Mouse (Mus musculus): Measurements from ENCODE around the gene Gins1.

Gene Gins1

DNA sequence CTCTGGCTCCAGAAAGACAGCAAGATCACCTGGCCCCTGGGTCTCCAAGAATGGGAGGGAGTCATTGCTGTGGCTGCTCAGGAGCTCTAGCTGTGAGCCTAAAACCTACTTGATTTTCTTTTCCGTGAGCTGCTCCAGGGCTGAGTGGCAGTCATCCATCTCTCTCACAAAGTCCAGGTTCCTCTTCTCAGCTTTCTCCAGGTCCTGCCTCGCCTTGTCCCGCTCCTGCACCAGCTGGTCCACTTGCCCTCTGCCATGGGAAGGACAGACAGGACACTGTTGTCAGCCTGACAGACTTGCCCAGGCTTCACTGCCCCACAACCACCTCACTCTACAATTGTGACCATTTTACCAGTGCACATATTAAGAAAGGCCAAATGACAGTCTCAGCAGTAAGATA lies 58.0 kb downstream of the Gins1 start:
- DNase-seq: no peak

DNA sequence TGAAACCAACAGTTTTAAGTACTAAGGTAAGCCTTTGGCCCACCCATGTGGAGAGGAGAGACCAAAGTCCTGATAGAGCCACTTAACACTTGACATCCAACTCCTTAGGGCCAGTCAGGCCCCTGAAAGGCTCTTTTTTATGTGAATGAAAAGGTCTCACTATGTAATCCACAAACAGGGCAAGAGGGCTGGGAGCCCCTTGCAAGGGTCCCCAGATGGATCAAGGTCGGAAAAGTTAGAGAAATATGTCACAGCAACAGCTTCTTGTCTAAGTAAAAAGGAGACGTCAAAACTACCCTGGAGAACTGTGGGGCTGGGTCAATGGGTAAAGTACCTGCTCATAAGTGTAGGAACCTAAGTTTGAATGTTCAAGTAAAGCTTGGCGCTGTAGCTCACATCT lies 59.4 kb downstream of the Gins1 start:
- DNase-seq: no peak

DNA sequence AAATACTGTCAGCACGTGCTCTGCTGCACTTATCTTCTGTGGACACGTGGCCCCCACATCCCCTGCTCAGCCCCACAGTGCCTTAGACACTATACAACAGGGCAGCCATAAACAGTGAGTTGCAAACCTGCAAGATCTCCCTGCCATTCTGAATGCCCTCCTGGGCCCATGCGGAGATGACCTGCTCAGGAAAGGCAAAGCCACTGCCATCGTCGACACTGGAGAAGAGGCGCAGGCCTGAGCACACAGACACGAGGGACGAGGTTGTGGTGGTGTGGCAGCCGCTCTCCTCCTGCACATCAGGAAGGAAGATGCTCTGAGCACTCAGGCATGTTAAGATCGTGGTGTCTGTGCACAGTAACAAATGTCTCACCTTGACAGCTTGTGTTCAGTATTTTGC lies 60.8 kb downstream of the Gins1 start:
- DNase-seq: no peak

DNA sequence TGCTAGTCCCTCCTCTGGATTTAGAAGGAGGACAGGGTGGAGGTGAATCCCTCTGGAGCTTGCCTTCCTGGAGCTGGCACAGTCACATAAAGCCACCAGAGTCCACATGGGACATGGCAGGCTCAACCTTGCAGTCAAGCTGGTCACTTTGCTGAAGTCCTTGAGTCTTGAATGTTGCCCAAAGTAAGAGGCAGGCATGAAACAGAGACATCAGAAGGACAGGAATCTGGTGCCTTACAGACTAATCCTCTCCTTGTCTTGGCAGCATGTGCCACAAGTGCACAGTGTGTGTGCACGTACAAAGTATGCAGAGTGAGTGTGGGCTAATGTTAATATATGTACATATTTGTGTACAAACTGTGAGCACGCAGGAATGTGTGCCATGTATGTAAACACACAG lies 62.3 kb downstream of the Gins1 start:
- DNase-seq: no peak

DNA sequence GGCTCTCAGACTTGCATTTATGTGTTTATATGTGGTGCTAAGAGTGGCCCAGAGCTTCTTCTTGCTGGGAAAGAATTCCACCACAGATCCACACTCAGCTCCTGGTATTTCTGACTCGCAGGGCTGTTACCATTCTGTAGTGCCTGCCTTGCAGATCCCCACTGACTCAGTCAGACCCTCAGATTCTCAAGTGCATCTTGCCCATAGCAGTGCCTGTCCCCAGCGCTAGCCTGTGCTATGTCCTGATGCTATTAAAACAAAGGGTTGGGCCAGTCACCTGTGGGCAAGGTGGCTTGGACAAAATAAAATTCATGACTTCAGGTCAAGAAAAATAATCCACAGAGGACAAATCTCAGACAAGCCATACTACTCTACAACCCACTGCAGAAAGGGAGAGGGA lies 64.0 kb downstream of the Gins1 start:
- no peak for DNase-seq

DNA sequence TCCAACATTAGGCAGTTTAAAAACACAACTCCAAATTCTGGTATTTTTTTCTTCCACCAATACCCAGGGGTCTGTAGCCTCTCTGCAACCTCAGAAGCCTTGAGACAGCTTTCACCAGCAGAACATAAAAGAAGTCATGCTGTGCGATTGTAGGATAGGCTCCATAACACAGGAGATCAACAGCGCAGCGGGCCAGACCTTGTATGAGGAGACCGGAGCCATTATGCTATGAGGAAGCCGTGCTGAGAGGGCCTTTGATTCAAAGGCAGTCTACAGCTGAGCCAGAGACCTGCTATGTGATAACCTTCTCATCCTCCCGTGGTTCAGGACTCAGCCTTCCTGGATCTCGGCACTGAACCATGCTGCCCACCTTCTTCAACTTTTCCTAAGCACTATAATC lies 66.7 kb downstream of the Gins1 start:
- DNase-seq: no peak

DNA sequence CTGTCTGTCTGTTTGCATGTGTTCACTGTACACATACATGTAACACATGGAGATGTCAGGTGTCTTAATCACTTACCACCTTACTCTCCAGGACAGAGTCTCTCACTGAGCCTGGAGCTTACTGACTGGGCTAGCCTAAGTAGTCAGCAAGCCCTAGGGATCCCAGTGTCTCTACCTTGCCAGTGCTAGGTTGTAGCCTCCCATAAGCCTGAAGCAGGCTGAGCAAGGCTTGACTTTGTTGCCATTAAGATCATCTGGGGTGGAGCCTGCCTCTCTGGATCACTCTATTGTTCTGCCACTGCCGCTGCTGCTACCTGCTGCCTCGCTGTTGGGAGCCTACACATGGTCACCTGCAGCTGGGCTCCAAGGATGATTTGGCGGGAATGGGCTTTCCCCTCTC lies 67.5 kb downstream of the Gins1 start:
- DNase-seq: no peak

DNA sequence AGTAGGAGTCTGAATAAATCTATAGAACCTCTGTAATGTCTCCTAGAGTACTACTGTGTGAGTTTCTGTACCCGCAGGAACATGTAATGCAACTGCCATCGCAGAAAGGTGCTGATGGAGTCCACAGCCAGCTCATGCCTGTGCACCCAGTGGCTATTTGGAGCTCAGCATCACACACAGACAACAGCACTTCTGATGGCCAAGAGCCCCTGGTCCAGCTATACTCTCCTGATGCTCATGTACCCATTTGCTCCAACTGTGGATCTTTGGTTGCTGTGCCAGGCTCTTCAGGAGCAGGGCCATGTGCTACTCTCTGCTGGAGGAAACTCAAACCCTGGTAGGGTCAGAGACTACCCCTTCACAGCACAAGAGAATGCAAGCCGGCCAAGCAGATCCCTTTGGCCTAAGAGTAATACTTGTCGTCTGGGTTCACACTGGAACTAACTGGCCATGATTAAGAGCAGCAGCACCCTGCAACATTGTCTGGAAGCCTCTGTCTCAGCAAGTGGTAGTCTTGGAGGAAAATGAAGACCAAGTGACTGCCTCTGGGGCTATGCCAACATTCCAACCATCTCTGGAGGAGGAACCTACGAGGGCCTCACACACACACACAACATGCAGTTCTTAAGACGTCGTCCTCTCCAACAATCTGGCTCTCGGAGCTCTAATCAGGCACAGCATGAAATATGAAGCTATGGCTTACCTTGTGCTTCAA lies 68.4 kb downstream of the Gins1 start:
- DNase-seq: no peak

DNA sequence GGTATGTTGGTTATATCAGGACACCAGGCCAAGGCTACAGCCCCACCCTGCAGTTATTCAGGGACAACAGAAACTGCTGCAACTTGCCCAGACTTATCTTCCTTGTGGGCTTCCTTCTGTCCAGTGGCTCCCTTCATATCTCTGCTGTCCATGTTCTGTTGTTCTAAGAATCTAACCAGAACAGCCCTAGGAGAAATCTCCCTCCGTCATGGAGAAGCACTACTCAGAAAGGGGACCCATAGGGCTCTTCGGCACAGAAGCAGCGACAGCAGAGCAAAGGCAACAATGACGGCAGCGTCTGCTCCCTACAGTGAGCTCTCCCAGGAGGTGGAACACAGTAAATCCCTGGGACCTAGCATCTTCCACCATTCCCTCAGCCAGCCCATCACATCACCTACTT lies 71.7 kb downstream of the Gins1 start:
- DNase-seq: no peak

DNA sequence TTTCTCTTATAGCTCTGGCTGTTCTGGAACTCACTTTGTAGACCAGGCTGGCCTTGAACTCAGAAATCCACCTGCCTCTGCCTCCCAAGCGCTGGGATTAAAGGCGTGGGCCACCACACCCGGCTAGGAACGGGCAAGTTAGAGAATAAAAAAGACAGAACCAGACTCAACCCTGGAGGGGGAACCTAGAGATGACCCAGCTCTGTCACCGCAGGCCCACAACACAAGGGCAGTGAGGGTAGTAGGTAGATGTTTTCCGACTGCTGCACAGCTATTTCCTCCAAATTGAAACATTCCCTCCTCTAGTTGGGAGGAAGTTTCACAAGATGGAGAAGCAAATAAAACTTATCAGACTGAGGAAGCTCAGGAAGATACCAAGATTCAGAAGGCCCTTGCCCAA lies 72.5 kb downstream of the Gins1 start:
- no peak for DNase-seq

DNA sequence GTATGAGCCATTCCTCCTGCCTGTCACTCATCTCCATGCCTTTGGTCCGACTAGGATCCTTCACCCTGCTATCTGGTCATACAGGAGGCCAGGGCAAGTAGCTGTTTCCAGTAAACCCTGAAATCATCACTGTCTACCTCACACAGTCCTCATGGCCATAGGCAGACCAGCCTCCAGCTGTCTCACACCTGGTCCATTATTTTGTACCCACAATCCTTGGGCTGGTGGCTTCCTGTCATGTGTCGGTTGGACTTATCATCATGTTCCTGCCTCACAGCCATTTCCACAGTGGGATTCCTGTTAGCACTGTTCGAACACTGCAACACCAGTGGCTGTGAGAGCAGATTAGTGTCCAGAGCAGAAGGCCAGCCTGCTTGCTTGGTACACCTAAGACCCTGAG lies 73.6 kb downstream of the Gins1 start:
- no peak for DNase-seq

DNA sequence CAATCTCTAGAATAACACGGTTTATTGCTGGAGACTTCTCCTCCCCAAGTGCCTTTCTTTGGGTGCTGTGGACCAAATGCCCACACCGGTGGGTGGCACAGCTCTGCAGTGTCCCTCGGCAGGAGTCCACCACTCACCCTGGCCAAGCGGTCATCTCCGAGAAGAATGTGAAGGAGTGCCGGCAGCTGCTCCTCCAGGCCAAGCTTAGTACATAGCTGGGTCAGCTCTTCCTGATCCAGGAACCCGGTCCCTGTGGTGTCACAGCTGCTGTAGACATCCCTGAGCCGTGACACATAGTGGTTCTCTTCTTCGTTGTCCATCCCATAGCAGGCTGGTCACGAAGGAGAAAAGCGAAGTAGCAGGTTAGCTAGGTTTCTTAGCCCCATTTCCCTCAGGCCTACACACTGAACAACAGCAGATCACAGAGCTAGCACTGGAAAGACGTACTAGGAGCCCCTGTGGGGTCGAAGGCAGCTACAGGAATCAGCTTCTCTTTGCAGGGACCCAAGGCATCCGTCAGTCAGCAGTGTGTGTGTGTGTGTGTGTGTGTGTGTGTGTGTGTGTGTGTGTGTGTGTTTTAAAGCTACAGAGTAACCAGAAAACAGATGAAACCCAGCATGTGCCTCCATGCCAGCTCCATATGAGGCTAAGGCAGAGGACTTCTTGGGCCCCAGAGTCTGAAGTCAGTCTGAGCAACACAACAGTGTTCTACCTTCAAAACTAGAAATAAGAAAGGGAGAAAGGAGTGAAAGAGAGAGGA lies 74.8 kb downstream of the Gins1 start:
- DNase-seq: no peak

Measured in kidney, postnatal 14 days (tissue).